Mouse (Mus musculus) spleen, adult 12 weeks (tissue): Measurements from ENCODE around the gene Cdkl3.
"Not testable (repeated sequence)": the region's sequence is repeated elsewhere in the genome, so short reads cannot be mapped to it uniquely, and the experiment has no call there.

ENCODE experiments used
- DNase-seq: peaks from one replicate; pipeline ENCODE4 v3.0.0; 2022; ENCODE audit warnings: low spot score

Cdkl3 gene

DNA sequence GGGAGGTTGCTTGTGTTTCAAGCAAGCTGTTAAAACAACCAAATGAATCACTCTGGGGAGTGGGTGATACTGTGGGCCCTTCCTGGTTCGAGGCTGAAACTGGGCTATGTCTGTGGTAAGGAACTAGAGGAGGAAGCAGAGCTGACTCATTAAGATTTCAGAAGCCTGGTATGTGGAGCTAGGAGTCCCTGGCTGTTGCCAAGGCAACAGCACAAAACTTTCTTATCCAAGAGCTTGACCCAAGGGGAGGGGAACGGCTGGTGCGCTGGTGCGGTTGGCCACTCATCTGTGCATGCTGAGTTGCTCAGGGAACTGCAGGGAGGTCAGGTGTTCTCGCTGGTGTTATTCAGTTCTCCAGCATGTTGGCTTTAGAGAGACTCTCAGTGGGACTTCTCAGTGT, 76.0 kb downstream of the Cdkl3 start:
- DNase-seq = no peak

DNA sequence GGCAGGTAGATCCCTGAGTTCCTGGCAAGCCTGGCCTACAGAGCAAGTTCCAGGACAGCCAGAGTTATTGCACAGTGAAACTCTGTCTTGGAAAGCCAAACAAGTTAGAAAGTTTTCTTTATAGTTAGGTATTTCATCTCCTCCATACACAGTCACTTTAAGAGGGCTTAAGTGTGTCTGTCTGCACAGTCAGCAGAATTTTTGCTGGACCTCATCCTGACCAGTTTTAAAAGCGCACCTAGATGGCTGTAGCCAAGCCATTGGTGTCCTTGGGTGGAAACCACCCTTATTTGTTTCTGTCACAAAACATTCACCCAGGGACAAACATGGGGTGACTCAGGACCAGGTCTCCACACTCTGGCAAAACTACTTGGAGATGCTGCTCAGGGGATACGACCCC, 76.6 kb downstream of the Cdkl3 start:
- DNase-seq = no peak

DNA sequence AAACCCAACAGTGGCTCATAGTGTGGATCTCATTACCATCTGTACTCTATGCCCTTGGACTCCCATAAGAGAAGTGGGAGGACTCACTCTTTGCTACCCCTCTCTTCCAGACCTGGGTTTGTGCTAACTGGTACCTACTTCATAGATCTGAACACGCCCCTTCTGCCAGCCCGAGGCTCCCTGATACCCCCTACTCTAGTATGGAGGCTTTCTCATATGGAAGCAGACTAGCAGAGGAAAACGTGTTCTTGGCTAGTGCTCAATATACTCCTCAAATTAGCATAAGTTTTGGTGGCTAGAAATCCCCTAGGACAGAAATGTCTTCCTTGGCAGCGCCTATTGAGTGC, 81.8 kb downstream of the Cdkl3 start:
- DNase-seq = no peak

DNA sequence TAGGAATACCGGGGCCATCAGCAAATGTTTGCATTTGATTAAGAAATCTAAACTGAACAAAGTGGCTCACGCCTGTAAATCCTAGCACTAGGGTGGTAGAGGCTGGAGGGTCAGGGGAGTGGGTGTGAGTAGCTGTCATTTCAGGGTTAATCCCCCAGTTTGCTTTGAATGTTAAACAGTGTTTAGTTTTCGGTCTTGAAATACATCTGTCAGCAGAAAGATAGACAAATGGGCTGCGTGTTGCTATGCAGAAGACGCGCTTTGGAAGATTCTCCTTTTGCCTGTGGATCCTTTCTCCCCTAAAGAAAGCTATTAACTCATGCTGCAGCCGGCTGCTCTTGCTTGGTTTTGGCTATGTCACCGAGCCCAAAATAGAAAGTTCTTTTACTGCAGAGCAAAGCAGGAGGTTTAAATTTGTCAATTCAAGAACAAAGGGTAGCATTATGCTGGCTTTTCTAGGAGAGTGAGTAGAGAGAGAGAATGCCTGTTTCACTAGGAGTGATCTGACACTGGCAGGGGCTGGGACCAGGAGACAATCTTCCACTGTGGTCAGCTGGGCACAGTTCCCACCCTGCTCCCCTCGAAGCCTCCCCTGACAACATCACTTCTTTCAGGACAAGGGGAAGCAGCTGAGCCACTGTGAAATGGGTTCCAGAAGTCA, 82.3 kb downstream of the Cdkl3 start:
- no peak for DNase-seq

DNA sequence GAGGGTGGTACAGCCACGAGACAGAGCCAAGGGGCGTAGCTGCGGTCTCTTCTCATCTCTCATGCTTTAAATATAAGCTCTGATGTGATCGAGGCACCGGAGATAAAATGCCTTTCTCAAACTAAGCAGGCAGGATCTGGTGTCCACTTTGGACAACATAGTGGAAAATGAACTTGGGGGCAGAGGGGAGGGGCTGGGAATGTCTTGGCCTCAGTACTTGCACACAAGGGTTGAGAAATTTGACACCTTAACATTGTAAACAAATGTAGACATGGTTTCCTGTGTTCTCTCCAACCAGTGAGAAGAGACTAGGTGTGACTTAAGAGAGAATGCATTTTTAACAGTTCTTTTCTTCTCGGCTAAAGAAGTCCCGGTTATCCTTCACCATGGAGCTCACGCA, 85.3 kb downstream of the Cdkl3 start:
- DNase-seq = no peak

DNA sequence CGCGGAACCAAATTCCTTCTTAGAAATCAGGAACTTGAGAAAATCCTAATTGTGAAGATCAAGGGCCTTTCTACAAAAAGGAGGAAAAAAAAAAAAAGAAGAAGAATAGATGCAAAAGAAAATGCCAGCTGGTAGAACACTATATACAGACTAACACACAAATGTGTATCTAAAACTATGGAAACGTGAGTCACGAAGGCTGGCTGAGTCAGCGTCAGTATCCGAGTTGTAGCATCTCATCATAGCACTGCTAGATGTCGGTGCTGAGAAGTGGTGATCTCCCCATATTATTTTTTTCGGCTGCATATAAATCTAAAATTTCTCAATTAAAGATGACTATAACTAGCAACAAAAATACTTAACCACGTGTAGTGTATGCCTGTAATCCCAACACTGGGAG, 87.2 kb downstream of the Cdkl3 start:
- no peak for DNase-seq

DNA sequence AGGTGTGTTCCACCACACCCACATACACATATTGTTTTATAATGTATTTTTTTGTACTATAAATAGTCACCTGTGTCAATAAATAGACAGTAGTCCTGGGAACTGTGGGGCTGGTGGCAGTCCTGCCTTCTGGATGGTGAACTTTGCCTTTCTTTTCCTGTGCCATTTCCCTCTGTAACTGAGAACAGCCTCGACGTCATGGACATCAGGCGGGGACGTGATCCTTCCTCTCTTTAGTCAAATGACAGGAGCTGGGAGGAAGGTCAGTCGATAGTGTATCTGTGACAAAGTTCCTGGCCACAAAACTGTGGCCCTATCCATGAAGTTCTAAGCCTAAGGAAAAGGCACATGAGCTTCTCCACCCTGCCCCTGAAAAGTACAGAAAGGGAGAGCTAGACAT, 90.5 kb downstream of the Cdkl3 start:
- DNase-seq = no peak

DNA sequence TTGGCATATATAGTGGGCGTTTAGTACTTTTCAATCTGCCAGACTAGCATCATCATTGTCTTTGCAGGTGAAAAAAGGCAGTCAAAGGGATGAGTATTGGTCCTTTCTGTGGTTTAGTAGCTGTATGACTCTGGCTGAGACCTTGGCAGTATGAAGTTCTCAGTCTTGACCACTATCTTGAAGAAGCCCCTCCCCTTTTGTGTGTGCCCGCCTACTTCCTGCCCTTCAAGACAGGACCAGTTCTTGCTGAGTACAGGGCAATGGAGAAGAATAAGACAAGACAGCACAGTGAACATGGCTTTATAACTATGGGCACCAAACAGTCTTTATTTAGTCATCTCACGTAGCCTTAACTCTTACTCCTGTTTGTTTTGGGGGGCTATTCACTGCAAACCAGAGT, 93.0 kb downstream of the Cdkl3 start:
- DNase-seq = no peak

DNA sequence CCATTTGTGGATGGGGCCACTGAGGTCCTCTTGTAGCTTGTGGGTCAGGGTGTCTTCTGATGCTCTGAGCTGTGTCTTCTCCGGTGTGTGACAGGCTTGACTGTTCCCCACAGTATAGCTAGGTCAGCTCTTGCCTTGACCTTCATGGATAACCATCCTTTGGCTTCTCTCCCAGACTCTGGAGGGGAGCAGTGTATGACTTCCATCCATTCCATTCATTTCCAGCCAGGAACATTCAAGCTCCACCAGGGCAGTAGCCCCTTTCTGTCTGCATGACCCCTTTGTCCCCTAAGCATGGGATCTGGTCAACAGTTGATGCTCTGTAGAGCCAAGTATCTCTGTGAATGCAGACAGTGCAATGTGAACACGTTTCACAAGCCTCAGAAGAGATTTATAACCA, 93.6 kb downstream of the Cdkl3 start:
- no peak for DNase-seq

DNA sequence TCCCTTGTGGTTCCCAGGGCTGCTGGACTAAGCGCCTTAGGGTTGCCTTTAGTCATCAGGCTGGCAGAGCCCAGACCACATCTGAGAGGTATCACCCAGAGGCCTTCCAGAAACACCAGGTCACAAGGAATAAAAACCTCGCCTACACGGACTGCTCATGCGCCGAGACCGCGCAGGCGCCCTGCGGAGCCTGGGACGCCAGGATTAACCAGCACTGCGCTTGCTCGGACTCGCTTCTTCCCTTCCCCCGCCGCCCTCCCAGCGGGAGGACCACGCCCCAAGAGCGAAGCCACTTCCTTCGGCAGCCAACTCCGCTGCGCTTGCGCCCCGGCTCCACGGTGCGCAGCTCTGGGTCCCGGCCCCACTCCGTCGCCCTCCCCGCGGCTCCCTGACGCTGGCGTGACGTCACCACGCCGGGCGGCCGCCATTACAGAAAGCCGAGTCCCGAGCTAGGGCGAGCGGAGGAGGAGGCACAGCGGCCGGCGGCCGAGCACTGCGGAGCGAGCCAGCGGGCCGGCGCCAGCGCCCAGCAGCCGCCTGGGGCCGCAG, 94.5 kb downstream of the Cdkl3 start, which contains the start of gene Ppp2ca:
Ppp2ca (plus strand) TSS at position 284 of the 549 bp plus-strand sequence.
- peak; percentile 96 for DNase-seq

DNA sequence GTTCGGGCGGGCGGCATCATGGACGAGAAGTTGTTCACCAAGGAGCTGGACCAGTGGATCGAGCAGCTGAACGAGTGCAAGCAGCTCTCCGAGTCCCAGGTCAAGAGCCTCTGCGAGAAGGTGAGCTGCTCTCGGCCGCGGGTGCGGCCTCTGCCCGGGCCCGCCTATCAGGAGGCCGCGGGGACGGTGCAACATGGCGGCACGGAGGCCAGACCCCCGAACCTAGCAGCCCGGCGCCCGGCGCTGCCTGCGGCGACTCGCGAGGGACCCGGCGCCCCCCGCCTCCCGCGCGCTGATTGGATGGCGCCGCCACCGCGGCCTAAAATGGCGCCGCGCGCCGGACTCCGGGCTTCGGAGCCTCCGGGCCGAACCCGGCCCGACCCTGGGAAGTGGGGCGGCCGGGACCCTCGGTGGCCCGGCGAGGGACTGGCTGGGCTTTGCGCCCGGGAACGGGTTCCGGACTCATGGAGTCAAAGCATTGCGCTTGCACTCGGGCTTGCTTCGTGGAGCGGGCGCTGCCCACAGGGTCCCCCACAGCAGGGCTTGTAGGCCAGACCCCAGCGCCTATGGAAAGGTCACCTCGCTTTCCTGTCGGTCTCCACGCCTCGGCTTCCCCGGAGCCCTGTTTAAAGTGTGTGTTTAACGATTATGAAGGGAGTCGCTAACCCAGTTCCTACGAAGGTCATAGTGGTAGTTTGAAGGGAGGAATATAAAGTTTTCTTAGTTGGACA, 95.2 kb downstream of the Cdkl3 start:
- peak; percentile 60 for DNase-seq

DNA sequence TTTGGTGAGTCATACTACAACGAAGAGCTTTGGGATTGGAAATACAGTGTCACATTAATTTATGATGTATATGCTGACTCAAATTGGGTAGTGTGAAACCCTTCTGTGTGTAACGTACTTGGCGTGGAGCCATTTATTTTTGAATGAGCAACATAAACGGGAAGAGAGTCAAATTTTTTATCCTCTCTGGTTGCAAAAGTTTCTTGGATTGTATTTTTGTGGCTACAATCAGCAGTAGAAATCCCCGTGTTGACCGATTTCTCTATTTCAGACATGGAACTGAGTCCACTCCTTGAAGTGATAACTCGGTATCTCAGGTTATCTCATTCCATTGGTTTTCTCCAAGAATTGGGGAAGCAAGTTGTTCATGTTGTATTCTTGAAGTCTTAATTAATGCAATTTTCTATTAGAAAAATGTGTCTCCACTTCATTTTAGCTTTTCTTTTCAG, 95.8 kb downstream of the Cdkl3 start:
- DNase-seq = no peak

DNA sequence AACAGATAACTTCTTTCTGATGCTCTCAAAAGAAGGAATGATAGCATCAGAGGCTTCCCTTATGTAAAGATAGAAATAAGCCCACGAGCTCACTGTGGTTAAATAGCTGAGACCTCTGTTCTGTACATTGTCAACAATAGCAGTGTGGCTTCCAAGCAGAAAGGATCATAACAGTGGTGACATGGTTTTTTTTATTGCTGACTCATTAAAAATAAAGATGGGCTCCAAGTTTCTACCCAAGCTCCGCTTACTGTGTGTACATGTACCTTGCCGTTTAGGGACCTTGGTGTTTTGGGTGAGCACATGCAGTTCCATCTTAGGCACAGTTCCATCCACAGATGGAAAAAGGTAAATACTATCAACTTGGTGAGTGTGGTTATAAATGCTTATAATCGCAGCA, 99.0 kb downstream of the Cdkl3 start:
- DNase-seq = no peak

DNA sequence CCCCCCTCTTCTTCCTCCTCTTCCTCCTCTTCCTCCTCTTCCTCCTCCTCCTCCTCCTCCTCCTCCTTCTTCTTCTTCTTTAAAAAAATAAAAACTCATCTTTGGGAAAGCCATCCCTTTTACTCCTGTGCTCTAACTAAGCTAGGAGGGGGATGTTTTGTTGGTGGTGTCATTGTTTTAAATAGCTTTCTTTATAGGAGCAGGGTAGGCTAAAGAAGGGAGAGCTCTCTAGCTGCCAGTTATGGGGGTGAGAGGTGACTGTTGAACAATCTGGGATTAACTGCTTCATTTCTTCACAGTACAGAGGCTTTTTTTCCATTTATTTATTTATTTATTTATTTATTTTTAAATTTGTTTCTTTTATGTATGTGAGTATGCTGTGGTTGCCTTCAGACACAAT, 101.5 kb downstream of the Cdkl3 start:
- DNase-seq = no peak

DNA sequence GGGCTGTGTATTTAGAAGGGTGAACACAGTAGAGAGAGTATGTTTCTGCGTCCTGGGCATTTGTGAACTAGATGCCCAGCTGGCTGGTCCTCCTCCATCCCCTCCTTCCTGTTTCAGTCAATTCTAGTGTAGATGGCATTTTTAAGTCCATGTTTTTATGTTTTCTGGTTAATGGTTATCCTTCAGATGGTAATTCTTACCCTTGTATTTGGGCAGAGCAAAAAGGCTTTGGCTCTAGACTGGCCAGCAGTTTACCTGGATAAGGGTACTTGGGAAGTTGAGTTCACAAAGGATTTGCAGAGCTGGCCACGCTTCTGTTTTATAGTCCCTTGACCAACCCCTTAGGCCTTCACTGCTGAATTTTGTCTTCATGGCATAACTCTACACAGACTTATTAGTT, 102.0 kb downstream of the Cdkl3 start:
- no peak for DNase-seq

DNA sequence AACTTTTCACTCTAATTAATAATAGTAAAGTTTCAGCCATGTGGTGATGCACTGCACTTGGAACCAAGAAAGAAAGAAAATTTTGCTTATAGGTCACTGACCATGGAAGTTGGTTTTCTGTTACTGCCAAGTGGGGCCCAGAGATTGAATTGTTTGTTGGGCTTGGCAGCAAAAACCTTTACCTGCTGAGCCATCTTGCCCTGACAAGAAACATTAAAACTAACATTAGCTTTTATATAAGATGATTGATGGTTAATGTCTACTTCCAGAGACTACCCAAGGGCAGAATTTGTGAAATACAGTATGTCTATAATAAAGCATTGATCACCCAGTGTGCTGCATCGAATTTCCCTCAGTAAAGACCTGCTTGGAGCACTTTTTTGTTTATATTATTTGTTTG, 102.4 kb downstream of the Cdkl3 start:
- DNase-seq = no peak

DNA sequence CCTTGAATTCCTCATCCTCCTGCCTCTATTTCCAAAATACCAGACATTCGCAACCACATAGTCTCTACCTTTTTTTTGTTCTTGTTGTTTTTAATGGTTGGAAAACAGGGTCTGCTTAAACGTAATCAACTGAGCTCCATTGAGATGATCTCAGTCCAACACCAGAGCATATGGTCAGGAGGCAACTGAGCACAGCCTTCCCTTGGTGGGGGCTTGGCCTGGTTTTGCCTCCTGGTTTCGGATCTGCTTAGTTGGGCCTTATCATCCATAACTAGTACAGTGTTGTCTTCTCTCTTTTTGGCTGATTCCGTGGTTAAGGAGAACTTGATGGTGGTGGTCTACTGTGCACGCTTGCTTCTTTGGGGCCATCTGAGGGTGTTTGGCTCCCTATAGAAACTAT, 104.8 kb downstream of the Cdkl3 start:
- no peak for DNase-seq

DNA sequence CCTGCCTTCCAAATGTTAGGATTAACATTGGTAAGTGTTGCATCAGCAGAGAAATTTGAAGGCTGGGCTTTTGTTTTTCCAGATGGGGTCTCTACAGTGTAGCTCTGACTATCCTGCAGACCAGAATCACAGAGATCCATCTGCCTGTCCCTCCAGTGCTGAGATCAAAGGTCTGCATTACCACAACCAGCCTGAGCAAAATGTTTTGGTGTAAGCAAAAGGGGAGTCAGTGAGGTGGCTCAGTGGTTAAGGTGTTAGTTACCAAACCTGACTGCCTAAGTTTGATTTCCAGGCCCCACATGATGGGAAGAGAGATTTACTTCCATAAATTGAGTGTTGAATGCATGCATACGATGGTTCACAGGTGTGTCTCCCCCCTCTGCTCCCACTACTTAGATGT, 105.4 kb downstream of the Cdkl3 start:
- no peak for DNase-seq

DNA sequence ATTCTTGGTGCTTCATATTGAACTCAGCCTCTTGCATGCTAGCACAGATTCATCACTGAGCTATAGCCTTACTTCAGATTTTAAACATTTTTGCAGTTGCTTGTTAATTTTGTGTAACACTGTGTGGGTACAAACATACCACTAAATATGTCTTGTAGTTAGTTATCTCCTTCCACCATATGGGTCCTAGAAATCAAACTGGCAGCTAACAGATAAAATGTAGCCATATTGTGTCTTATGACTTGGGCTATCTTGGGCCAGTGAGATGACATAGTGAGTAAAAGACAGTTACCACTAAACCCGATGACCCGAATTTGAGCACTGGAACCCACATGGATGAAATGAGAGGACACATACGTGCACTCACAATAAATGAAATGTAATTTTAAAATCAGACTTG, 111.5 kb downstream of the Cdkl3 start:
- no peak for DNase-seq

DNA sequence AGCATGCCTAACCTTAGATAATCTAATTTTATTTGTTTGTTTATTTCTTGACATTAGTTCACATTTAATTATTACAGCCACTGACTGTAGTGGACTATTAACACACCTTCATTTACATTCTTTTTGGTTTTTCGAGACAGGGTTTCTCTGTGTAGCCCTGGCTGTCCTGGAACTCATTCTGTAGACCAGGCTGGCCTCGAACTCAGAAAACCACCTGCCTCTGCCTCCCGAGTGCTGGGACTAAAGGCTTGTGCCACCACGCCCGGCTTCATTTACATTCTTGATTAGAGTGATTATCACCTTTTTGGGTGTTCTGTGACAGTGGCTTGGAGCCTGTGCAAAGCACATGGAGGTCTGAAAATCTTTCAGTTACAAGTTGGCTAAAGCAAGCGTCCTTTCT, 112.1 kb downstream of the Cdkl3 start:
- DNase-seq = not testable (repeated sequence)

DNA sequence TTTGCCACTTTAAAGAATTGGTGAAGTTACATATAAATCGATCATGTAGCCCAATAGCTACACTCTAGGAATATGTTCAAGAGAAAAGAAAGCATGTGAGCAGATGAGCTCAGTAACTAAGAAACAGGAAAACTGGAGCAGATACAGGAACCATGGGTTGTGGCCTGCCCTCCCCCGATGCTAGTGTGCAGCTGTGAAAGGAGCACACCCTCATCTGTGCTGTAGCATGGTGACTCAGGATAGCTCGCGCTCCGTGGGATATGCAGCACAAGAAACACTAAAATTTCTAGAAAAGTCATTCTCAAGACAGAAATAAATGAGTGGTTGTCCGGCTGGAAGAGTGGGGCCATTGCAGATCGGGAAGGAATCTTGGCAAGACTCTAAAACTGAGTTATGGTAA, 113.1 kb downstream of the Cdkl3 start:
- DNase-seq = no peak

DNA sequence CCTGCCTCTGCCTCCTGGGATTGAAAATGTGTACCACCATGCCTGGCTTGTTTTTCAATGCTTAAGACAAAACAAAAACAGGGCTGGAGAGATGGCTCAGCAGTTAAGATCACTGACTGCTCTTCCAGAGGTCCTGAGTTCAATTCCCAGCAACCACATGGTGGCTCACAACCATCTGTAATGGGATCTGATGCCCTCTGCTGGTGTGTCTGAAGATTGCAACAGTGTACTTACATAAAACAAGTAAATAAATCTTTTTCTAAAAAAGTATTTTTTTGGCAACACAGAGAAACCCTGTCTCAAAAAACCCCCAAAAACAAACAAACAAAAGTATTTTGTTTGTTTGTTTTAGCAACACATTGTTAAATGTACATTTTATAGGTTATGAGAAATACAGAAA, 116.4 kb downstream of the Cdkl3 start:
- not testable (repeated sequence) for DNase-seq

DNA sequence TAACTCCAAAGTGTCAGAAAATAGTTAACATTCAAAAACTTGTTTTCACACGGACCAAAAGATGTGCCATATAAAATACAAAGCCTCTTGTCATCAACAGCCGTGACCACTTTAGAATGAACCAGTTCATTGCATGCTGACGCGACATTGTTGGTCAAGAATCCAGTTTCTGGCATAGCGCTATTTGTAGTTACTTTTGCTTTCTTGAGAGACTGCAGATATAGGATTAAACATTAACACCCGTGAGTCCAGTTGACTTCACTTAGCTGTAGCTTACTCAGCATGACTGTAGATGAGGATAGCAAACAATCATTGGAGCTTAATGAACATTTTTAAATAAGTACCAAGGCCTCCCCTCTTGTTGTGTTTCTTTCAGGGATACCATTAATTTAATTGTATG, 118.0 kb downstream of the Cdkl3 start:
- DNase-seq = no peak

DNA sequence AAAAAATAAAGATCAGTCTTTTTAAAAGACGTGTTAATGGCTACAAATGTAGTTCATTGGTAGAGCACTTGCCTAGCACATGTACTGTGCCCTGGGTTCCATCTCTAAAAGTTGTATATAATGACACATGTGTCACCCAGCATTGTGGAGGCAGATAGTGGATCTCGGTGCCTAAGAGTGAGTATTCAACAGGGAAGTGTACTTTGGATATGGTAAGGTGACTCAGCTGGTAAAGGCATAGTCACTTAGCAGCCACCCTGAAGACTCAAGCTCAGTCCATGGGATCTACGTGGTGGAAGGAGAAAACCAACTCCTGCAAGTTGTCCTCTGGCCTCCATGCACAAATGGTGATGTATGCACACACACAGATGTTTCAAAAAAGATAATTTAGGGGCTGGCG, 120.4 kb downstream of the Cdkl3 start:
- no peak for DNase-seq
